Mouse (Mus musculus) left cerebral cortex, postnatal 25 days (tissue): ENCODE data around the gene Txn2. TPM values are rescaled to one million over a fixed set of nuclear protein-coding genes. Genes with fewer than 3 reads are reported as not detected.

Experiments used
- DNase-seq, 2 experiments: peaks; one replicate each; pipeline ENCODE4 v3.0.0; 2022; ENCODE audit warnings: low spot score in 2 of 2, mixed read lengths in 1 of 2
- intact Hi-C: fragments of 180-260 bp; cut with DNase I; formaldehyde crosslinking; loops from one replicate; pipeline ENCODE4 v1.15.1; 2025
- total RNA-seq, 2 experiments: library from RNA; stranded (reverse); gene quantifications; 2 replicates each; pipeline ENCODE4 v1.2.3; 2021

Txn2 gene
- 100 to 1,000 TPM; 132 to 135 TPM for total RNA-seq

GRCm38 (mm10) chr15:77928673-77929331 is at the start of gene Txn2:
TSS of gene Txn2 (minus strand) at chr15:77929006.
- intact Hi-C loops = loop anchor here (2.0 kb wide), 1 partner anchor 244 kb away; no protein-coding TSS in a partner anchor
- peak; percentile 96 to 100 for DNase-seq

GRCm38 (mm10) chr15:77977663-77978062 is 48.9 kb upstream of the Txn2 start:
- intact Hi-C loops = loop anchor here (2.0 to 10.0 kb wide), 2 partner anchors 73 to 457 kb away; no protein-coding TSS in a partner anchor
- DNase-seq = no peak

- intact Hi-C loops = loop anchor here (10.0 kb wide), 1 partner anchor 460 kb away; no protein-coding TSS in a partner anchor
- no peak for DNase-seq
These were observed 45.5 kb upstream of the Txn2 start for GRCm38 (mm10) chr15:77974165-77974841.

DNA sequence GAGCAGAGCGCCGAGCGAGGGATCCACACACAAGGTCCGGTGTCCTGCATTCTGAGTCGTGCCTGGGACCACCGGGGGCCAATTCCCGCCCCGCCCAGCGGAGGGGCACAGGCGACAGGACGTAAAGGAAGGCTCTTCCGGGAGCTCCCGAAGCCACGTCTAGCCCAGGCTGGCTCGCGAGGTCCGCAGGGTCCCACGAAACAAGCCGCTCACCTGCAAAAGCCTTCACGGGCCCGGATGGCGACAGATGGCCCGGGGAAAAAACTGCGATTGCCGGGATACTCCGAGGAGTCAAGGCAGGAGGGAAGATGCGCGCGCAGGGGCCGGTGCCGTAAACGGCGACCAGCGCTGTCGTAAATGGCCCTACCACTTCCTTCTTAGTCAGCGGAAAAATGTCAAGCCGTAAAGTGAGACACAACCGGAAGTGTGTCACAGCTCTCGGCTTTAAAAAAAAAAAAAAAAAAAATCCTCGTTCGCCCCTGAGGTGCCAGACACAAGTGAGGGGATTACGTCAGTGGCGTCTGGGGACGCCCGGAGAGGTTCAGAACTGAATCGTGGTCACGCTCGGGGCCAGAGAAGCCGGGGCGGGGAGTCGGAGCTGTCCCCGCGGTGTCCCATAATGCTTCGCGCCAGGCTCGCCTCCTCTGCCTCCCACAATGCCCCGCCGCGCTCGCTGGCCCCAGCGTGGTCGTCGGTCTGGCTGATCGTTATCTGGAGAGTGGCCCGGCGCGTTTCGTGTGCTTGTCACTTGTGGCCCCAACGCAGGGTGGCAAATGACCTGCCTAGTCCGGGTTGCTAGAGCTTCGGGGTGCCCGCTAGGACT is 41.9 kb upstream of the Txn2 start, which contains the start of gene Eif3d:
Gene Eif3d (minus strand): TSS at position 344 of the 823 bp plus-strand sequence.
- intact Hi-C loops = loop anchor here (2.0 to 10.0 kb wide), 2 partner anchors 36 to 464 kb away; no protein-coding TSS in a partner anchor
- DNase-seq = peak; percentile 99

GRCm38 (mm10) chr15:77969940-77970469 is 41.2 kb upstream of the Txn2 start:
- no peak for DNase-seq
- intact Hi-C loops = loop anchor here (2.0 to 10.0 kb wide), 2 partner anchors 35 to 465 kb away; no protein-coding TSS in a partner anchor

- intact Hi-C loops = no loop called here
- no peak for DNase-seq
These were observed 36.3 kb upstream of the Txn2 start for GRCm38 (mm10) chr15:77965117-77965528.

DNA sequence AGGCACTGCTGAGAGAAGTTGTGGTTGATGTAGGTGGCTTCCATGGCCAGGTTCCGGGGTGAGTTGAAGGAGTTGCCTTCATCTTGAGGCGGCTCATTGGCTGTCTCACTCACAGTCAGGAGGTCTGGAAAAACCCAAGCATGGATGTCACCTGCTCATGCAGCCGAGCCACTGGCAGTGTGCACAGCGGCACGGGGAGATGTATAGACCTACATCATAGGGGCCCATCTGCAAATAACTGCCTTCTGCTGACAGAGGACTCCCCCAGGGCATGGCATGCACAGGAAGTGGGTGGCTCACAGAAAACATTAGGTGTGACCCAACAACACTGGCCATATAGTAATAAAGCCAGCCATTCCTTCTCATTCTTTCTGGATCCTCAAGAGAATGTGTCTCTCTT is 33.6 kb upstream of the Txn2 start:
- intact Hi-C loops = no loop called here
- no peak for DNase-seq

DNA sequence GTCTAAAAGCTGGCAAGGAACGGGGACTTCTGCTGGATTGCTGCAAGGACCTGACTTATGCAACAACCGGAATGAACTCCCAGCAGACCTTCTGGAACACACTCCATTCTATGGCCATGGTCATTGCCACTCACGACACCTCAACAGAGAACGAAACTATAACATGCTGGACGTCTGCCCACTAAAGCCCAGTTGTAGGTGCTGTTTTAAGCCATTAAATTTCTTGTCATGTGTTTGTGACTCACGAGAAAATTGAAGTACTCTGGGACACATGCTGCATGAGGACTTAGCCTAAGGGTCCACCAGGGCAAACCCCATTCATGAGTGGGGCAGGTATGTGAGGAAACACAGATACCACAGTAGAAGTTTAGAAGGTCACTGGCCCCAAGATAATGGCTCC is 31.9 kb upstream of the Txn2 start:
- DNase-seq = no peak
- intact Hi-C loops = no loop called here

GRCm38 (mm10) chr15:77958071-77958470 is 29.3 kb upstream of the Txn2 start:
- intact Hi-C loops = no loop called here

GRCm38 (mm10) chr15:77957625-77958024 is 28.8 kb upstream of the Txn2 start:
- intact Hi-C loops = loop anchor here (2.0 kb wide), 1 partner anchor 23 kb away; no protein-coding TSS in a partner anchor

More at GRCm38 (mm10) chr15:77958071-77958470, 29.3 kb upstream of the Txn2 start:
- DNase-seq = no peak

DNA sequence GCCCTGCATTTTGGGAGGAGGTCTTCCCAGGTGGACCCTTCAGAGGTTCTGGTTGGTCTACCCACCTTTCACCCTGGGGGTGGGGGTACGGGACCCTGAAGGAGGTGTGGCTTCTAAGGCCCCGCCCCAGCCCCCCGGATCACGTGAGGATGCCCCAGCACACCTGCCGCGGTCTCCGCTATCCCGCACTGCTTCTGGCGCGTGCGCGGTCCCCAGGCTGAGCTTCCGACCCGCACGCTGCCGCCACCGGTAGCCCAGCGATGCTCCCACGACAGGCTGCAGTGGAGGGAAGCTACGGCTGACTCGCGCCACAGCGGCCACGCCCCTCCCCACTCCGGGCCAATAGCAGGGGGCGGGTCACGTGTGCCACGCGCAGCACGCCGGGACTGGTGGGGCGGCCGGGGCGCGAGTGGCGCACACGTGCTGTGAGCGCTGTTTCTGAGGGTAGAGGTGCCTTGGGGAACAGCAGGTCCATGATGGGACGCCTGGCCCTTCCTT is 27.6 kb upstream of the Txn2 start, which contains the start of gene Foxred2:
Gene Foxred2 (minus strand): TSS at position 319 of the 498 bp plus-strand sequence.
- peak; percentile 85 to 89 for DNase-seq
- intact Hi-C loops = loop anchor here (2.0 kb wide), 1 partner anchor 22 kb away; no protein-coding TSS in a partner anchor

More at GRCm38 (mm10) chr15:77957625-77958024, 28.8 kb upstream of the Txn2 start:
- DNase-seq = no peak

GRCm38 (mm10) chr15:77955440-77956403 is 26.9 kb upstream of the Txn2 start:
- intact Hi-C loops = loop anchor here (2.0 kb wide), 1 partner anchor 21 kb away; no protein-coding TSS in a partner anchor

DNA sequence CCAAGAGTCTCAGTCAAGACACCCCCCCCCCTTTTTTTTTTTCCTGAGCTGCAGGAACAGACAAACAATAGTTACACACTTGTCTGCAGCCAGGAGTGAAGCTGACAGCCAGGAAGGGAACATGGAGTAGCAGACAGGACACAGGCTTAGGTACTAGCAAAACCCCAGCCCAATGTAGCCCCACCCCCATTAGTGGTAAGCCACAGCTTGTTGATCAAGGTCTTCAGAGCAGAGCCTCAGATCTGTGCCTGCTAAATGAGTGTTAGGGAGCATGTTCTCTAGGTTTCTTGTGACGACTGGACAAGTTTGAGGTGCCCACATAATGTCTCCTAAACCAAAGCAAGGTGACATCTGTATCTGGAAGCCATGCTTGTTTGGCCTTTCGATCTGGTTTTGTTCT is 25.6 kb upstream of the Txn2 start:
- intact Hi-C loops = no loop called here
- no peak for DNase-seq

More at GRCm38 (mm10) chr15:77955440-77956403, 26.9 kb upstream of the Txn2 start:
- peak in 1 of 2 experiments; percentile 21 for DNase-seq

- intact Hi-C loops = no loop called here
- no peak for DNase-seq
These were observed 24.1 kb upstream of the Txn2 start for GRCm38 (mm10) chr15:77952921-77953320.

GRCm38 (mm10) chr15:77949061-77949460 is 20.3 kb upstream of the Txn2 start:
- intact Hi-C loops = no loop called here
- no peak for DNase-seq

GRCm38 (mm10) chr15:77945711-77946110 is 16.9 kb upstream of the Txn2 start:
- DNase-seq = no peak
- intact Hi-C loops = no loop called here

DNA sequence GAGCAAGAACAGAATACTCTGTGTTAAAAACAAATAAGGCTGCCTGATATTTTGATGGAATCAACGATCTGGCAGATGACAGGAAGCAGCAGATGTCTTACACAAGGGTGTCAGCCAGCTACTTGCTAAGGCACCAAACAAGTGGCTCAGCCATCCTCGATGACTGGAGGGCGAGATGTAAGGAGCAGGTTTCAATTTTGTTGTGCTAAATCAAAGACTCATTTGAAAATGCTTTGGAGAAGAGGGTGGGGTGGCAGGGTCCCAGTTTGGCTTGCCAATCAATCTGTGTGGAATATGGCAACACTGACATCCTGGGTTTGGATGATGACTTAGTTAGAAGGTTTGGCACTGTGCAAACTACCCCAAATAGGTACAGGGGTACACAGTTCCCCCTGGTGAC is 12.8 kb upstream of the Txn2 start:
- no peak for DNase-seq

GRCm38 (mm10) chr15:77938516-77938915 is 9.7 kb upstream of the Txn2 start:
- intact Hi-C loops = no loop called here
- no peak for DNase-seq

More for the DNA sequence above, 12.8 kb upstream of the Txn2 start:
- intact Hi-C loops = no loop called here
